Mouse (Mus musculus) ZHBTc4 (cell line): Measurements from ENCODE around the gene Ndufv3.
"Not testable (repeated sequence)": the region's sequence is repeated elsewhere in the genome, so short reads cannot be mapped to it uniquely, and the experiment has no call there.

Experiments used
- DNase-seq: peaks from one replicate; pipeline ENCODE4 v3.0.0-alpha.2; 2011; ENCODE audit warnings: low read depth, low spot score

Gene Ndufv3

DNA sequence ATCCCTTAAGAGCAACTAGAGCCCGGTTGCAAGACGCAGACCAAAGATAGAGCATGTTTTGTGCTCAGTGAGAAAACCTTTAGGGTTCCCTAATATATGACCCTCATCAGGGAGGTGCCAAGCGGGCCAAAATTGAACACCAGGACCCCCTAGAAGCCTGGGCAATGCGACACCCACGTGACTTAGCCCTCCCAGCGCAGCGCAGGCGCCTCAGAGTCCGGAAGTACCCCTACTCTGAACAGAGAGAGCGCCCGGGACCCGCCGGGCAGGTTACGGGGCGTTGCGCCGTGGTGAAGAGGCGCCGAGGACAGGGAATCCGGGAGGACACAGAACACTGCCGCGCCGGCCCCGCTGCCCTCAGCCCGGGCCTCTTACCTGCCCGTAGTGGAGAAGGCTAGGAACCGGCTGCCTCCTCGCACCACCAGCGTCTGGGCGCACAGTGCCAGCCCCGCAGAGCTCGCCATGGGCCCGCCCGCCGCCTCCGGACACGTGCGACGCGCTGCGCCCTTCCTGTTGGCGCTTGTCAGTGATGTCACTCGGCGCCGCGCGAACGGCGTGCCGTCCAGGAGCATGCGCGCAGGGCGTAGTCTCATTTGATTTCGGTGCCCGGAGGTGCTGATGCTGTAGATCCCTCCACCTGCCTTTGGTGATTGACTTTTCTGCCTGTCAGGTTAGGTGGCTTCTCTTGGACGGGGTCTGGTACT is 8.0 kb upstream of the Ndufv3 start:
- peak; percentile 97 for DNase-seq

DNA sequence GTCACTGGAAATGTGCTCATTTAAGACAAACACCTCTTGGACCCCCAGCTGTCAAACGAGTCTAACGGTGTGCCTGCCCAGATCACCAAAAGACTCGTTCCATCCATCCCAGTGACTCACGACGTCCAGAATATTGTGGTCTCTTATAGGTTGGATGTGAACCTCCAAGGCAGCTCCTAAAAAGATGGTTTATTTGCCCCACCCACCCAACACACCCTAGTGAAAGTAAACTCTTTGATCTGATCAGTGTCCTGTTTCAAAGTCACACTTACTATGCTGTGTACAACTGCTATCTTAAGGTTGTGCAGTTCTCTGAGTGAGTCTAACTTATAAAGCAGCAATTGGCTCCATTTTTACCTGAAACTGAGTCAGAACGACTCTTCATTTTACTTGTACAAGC is 7.3 kb upstream of the Ndufv3 start:
- DNase-seq, result no peak

DNA sequence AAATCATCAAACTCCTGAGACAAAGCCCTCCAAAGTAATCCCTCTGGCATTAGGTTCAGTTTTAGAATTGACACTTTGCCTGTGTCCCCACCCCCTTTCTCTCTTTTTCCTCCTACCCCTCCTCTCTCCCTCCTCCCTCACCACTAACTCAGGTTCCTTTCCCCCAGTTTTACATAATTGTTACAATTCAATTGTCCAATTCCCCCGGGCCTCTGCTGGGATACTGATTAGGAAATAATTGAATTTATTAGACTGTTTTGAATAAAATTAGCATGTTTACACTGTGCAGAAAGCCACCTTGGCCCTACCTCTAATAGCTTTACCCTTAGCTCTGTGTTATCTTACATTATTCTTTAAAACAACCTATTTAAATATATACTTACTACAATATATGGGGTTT is 5.2 kb upstream of the Ndufv3 start:
- DNase-seq, result no peak

DNA sequence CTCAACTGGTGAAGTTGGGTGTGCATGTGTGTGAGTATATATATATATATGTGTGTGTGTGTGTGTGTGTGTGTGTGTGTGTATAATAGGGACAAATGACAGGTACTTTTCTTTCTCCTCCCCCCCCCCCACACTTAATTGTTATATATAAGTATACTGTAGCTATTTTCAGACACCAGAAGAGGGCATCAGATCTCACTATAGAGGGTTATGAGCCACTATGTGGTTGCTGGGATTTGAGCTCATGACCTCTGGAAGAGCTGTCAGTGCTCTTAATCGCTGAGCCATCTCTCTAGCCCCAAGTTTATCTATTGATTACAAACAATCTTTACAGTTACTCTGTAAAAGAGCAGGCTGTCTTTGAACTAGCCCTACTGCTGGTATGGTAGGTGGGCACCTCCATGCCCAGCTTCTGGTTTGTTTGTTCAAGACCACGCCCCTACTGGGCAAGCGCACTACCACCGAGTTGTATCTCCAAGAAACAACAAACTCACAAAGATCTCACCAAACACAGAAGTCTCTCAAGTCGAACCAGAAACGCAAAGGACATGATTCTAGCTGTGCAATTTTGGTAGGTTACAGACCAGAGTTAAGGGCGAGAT is 470 bp upstream of the Ndufv3 start:
- peak; percentile 41 for DNase-seq

DNA sequence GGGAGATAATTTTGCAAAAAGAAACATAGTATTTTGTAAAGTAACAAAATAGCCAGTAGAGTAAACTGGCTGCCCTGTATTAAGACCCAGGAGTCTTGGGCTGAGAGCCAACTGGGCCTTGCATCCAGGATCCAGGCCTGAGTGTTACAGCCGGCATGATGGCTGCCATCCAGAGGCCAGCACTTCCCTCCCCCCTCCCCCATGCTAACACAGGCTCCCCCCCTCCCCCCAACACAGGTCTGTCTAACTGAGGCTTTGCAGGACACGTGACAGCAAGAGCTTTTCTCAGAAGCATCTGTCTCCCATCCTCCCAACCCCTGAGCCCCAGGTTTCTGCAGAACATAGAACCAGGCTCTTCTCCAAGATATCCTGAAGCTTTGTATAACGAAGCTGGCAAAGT is 980 bp downstream of the Ndufv3 start:
- peak; percentile 76 for DNase-seq

DNA sequence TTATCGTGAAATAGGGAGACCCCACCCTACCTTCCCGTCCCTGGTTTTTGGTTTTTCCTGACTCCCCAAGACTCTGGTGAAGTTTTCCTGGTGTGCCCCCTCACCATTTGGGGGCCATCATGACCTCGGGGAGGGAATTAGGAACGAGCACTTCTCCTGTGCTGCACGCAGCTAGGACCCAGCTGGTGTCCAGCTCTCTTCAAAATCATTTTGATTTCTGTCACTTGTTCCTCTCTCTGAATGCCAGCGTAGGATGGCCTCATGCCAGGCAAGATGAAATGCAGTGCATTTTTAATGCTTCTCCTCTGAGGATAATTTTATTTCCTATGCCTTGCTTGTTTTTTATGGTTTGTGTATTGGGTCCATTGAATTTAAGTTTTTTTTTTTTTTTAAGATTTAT is 2.0 kb downstream of the Ndufv3 start:
- DNase-seq, result no peak

DNA sequence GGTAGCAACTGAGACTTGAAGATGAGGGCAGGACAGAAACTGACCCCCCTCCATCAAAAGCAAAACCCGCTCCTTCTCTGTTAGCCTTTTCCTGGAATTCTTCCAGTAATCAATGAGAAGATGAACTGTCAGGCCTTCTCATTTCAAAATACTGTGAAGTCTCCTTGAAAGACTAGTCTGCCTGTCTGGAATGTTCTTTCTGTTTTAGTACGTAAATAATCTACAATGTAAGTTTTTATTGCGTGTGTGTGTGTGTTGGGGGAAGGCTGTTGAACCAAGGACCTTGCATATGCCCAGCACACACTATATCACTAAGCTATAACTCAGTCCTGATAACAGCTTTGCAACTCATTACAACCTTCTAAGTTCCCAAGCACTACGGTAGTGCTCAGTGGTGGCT is 5.2 kb downstream of the Ndufv3 start:
- no peak for DNase-seq

DNA sequence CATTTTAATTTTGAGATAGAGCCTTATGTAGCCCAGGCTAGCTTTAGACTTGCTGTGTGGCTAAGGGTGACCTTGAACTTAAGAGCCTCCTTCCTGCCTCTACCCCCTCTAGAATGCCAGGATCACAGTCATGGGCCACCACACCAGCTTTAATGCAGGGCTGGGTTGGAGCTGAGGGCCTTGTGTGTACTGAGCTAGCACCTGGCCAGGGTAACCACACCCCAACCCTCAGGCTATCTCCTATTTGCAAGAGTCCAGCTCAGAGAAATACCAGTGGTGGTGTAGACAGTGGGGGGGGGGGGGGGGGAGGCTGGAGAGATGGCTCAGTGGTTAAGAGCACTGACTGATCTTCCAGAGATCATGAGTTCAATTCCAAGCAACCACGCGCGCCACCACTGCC is 5.9 kb downstream of the Ndufv3 start:
- DNase-seq, result peak; percentile 91

DNA sequence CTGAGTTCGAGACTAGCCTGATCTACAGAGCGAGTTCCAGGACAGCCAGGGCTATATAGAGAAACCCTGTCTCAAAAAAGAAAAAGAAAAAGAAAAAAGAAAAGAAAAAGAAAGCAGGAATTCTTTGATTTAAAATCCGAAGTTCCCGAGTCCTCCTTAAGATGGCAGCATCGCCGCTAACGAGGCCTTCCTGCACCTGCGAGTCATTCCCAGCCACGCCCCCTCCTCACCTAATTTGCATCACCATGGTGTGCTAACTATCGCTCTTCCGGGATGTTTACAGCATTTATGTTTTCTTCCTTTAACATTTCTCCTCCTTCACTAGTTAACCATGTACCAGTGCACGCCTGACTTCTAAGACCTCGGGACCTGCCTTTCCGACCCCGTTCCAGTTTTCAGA is 9.4 kb downstream of the Ndufv3 start:
- peak; percentile 94 for DNase-seq

DNA sequence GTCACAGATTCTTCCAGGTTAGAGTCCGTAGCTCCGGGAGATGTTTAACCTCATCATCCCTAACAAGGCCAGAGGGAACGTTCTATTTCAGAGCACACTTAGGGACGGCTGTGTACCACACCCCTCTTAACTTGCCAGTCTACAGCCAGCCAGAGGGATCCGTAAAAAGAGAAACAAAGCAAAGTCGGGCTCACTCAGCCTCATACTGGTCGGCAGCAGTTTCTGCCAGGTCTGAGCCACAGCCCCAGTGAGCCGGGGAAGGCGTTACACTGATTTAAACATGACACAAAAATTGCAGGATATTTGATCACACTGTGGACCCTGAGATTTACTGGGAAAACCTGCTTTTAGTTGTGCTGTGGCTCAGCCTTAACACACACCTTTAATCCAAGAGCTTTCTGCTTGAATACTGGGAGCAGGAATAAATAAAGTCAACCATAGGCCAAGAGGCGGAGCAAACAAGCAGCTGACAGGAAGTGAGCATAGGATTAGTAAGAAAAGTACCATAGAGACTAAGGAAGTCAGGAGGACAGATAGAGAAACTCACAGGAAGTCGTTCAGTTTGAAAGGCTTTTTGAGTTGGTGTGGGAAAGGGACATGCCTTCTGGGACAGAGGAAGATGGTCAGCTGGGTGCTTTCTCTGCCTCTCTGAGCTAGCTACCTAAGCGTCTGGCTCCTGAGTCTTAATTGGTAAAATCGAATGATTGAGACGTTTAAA is 11.7 kb downstream of the Ndufv3 start:
- DNase-seq, result peak; percentile 70

DNA sequence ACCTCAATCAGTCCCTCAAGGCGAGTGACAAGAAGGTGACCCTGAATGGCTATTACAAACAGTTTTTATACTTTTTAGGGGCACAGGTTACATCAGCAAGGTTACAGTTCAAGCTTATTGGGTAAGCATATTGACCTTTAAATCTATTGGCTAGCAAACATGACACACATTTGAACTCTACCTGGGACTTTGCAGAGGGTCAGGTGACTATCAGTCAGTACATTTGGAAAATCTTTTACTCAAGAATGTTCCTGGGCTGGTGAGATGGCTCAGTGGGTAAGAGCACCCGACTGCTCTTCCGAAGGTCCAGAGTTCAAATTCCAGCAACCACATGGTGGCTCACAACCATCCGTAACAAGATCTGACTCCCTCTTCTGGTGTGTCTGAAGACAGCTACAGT is 12.4 kb downstream of the Ndufv3 start:
- DNase-seq, result not testable (repeated sequence)

DNA sequence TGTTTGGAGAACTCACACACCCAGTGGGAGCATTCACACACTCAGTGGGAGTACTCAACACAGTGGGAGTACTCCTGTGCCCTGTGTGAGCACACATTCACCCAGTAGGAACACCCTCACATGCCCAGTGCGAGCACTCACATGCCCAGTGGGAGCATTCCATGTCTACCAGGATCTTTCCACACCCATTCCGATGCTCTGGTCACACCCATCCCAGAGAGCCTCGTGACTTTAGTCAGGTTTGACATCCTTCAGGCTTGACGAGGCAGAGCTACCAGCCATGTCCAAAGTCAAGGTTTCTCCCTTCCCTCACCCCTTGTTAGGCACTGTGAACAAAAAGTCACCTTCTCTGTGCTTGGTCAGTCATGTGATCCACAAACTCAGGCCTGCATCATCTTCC is 15.4 kb downstream of the Ndufv3 start:
- peak; percentile 59 for DNase-seq

DNA sequence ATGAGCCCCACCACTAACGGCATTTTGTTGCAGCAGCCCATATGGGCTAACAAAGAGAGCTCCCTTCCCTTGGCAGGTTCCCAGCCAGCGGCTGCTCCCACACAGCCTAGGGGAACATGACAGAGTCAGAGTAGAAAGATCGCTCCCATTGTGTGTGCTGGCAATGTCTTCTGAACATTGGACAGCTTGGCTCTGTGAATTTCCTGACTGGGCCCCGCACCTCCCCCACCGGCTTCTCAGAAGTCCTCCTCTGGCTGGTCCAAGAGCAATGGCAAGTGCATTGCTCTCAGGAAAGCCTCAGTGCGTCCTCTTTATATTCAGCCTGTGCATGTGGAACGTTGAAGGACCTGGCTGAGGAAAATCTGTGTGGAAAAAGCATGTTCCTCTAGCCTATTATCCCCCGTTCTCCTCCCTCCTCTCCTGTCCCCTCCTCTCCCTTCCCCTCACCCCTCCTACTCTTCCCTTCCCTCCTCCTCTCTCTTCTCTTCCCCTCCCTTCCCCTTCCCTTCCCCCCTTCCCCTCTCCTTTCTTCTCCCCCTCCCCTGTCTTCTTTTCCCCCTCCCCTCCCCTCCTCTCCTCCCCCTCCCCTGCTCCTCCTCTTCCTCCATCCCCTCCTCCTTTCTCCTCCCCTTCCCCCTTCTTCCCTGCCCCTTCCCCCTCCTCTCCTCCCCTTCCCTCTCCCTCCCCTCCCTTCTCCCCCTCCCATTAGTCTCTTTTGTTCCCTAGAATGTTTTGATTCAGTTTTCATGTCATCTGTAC is 16.1 kb downstream of the Ndufv3 start:
- DNase-seq, result peak; percentile 43

DNA sequence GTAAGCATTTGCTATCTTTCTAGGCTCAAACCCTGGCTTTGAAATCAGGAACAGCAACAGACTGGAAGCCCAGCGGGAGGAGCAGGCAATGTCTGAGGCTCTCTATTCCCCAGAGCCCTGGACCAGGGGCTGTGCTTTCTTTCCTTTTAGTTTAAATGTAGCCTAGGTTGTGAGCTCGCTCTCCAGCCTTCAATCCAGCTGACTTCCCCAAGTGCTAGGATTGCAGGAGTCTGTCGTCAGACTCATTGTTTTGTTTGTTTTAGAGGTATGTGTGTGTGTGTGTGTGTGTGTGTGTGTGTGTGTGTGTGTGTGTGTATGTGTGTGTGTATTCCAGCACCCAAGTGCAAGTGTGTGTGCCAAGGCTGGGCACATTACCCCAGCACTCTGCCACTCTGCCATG is 20.2 kb downstream of the Ndufv3 start:
- no peak for DNase-seq

DNA sequence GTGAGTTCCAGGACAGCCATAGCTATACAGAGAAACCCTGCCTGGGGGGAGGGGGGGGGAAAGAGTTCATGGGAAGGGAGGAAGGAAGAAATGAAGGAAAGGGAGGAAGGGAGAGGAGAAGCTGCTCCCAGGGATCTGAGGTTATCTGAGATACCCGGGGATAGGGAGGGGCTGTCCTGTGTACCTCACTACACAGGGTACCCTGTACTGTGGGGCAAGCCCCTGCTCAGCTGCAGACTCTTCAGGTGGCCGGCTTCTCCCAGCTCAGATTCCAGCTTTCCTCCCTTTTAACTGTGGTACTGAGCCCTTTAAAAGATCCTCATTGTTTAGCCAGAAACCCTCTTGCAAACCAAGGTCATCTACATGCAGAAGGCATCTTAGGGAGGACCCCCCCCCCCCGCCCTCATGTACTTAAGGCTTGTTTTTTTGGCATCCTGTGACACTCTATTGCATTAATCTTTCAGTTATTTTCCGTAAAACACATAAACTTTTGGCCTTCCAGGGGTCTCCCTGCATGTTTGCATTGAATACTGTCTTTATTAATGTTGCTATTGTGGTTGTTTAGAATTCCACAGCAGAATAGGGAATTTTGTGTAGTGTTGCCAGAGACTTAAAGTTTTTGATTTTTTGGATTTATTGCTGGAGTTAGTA is 21.0 kb downstream of the Ndufv3 start:
- DNase-seq, result no peak

DNA sequence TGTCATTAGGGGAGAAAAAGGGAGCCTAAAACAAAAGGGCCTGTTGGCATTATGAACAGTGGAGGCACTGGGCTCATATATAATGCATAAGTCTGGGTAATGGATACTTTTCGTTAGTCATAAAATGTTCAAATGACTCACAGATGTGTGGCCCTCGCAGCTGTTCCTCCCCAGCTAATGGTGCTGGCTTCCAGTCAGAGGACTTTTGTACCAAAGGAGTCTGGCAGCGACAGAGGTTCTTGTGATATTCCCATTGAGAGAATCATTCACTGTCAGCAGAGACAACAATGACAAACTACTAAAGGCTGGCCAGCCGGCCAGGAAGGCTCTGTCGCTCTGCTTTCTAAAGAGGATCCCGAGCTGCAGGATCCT is 21.5 kb downstream of the Ndufv3 start:
- no peak for DNase-seq

DNA sequence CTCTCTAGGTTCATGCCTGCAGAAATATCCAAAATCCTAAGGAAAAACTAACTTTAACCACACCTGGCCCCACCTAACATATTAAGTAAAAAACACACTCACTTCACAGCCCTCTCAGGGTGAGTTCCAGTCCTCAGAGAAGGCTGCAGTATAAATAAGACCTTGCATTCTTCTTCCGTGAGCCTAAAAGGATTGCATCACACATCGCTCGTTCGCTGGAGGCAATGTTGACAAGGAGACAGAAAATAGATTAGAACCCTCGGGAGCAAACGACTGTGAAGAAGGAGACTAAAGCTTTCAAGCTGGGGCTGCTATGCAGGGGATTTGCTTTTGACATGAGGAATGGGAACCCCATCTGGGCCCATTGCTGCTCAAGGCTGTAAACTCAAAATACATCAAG is 23.7 kb downstream of the Ndufv3 start:
- DNase-seq, result no peak

DNA sequence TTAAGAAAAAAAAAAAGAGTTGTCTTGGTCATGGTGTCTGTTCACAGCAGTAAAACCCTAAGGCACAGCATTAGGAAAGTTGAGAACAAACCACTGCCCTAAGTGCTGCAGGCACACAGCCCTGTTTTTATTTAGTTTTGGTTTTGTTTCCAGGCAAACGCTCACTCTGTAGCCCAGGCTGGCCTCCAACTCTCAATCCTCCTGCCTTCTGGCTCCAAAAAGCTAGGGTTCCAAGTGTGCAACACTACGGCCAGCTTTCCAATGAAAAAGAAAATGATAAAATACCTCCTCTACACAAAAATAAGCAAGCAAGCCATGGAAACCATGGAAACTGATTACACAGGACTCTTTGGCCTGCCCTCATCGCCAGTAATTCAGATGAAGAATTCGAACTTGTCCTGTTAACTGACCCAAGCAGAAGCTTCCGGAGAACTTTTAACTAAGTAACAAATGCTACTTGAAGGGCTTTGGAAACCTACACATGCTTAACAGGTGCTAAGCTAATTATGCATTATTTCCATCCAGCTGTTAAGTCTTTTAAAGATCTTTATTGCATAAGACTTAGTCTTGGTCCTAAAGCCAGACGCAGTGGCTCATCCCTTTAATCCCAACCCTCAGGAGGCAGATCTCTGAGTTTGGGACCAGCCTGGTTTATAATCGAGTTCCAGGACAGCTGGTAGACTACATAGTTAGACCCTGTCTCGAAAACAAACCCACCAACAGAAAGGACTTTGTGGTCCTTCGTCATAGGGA is 26.7 kb downstream of the Ndufv3 start:
- DNase-seq, result no peak

DNA sequence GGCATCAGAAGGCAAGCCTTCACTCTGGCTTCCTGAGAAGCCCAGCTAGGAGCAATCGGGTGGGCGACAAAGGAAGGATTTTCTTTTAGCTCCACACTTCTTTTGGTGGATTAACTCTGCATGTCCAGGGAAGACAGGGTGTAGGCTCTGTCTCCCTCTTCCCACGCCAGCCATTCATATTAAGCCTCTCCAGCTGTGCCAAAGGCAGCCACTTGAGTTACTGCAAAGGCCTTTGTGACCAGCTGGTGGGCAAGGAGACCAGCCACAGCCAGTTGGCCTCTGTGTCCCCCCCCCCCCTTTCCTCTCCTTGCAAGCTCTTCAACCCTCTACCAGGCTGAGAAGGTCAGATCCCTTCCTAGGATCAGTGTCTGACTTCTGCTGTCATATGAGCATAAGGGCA is 28.1 kb downstream of the Ndufv3 start:
- no peak for DNase-seq

DNA sequence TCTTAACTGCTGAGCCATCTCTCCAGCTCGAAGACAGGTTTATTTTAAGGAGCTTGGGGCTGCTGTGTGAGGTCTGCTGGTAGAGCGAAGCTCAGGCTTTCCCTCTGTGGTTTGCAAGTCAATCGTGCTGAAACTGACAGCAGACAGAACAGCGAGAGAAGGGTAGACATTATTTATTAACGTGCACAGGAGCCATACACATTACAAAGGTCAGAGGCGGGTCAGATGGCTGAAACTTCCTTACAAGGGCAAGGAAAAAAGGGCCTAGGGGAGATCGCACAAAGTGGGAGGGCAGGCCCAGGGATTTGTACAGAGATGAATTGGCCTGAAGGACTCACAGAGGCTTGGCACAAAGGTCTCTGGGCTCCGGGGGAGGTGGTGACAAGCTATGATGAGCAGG is 29.5 kb downstream of the Ndufv3 start:
- DNase-seq, result no peak

DNA sequence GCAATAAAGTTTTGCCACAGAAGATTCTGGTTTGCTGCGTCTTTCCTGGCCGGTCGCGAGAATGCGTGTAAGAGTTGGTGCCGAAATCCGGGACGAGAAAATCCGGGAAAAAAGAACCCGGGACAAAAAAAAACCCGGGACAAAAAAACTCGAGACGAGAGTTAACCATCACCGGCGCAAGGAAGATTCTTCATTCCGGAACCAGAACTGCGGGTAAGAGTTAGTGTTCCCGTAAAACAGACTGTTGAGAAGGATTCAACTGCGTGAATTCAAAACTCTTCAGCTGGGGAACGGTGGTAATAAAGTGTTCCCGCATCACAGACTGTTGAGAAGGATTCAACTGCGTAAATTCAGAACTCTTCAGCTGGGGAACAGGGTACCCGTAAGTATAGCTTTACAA is 32.7 kb downstream of the Ndufv3 start:
- DNase-seq, result peak; percentile 88
